Mouse (Mus musculus): Measurements from ENCODE around the gene R3hdm2.

R3hdm2 gene

DNA sequence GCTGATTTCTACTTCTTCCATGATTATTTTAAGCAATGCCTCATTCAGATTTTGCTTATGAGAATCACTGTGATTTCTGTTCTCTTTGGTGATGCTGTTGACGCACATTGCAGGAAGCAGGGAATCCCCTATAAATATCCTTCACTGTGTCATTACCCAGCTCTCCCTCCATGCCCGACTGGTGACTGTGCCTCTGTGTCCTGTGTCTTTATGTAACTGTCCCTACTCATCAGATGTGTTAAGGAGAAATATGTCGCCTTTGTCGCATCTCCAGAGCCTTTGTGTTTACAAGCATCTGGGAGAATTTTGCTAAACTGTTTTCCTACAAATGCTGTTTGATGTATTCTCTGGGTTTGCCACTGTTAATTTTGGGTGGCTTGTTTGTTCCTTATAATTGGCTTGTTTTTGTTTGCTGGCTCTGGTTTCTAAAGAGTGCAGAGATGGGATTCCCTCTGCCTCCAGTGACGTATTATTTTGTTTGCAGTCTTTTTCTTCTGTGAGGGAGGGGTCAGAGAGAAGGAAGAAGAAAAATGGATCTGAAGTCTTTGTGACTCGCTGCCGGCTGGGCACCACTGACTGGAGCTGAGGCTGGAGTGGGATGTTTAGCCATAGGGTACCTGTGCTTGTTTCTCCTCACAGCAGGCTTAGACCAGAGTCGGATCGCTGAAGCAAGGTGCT is 40.7 kb downstream of the R3hdm2 start:
- no peak for DNase-seq (ENCODE audit: extremely low read depth, insufficient read length, low spot score)

DNA sequence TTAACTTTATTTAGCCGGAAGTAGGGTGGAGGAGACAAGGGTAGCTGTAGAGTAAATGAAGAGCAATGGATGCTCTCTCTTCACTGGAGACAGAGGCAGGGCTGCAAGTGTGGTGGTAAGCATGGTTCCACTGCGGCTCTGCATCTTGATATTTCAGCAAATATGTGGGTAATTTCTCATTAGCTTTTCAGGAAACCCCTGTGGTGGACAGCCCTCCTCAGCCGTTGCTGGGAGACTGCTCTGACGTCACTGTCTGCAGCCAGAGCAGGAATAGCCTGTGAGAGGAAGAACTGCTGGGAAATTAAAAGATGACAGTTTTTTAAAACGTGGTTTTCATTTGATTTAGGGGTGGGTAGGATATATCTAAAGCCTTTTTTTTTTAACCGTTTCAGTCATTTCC is 41.9 kb downstream of the R3hdm2 start:
- DNase-seq (ENCODE audit: extremely low read depth, insufficient read length, low spot score), result no peak

DNA sequence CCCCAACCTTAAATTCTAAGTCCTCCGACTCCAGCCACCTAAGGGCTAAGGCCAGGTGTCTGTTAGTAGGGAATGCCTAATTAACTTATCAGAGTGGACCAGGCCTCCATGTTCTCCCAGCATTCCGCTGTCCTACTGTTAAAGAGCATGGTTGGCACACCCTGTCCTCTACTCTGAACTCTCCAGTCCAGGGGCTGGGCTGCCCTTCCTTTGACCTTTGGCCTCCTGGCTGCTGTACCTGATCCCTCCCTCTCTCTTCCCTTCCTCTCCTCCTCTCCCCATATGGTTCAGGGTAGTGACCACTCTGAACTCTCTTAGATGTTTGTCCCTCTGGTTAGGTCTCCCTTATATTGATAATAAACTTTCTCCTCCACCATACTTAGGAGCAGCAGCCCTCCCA is 45.7 kb downstream of the R3hdm2 start:
- no peak for DNase-seq (ENCODE audit: extremely low read depth, insufficient read length, low spot score)

DNA sequence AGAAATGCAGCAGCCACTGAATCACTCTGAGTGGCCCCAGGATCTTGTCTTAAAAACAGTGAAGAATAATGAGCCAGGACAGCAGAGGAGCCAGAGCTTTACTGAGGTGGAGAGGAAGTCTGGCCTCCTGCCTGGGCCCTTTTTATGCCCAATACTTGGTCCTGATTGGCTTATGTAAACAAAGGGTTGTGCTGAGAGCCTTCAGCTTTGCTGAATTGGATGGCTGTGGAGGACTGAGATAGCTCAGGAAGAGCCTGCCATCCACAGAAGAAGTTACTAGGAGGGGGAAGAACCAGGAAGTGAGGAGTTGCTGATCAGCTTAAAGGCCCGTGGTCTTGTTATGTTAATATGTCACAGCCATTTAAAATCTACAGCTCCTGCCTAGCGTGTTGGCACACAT is 46.5 kb downstream of the R3hdm2 start:
- no peak for DNase-seq (ENCODE audit: extremely low read depth, insufficient read length, low spot score)

DNA sequence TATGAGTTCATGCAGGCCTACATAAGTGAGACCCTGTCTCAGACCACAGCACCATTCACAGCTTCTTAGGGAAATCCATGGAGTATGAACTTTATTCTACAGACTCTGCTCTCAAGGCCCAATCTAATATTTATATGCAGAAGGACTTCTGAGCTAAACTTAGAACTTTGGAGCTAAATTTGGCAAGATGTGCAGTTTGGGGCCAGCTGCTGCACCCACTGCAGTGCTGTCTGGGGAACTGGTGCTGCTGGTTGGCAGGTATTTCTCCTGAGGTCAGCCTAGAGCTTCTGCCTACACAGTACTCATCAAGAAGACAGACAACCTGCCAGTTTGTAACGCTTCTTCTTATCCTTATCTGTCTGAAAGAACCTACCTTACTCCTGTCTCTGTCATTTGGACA is 47.0 kb downstream of the R3hdm2 start:
- no peak for DNase-seq (ENCODE audit: extremely low read depth, insufficient read length, low spot score)

DNA sequence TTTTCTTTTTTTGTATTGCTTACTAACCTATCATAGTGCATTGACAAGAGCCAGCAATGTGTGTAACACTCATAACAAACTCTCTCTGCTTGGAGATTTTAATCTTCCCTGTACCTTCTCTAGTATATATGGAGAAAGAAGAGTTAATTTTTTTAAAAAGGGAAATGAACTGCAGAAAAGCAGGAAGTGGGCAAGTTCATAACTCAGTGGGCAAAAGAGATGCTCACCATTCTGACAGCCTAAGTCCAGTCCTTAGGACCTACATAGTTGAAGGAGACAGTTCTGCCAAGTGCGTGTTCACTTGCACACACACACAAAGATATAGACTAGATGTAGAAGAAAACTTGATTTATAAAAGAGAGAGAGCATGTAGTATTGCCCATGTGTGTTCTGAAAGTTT is 47.9 kb downstream of the R3hdm2 start:
- DNase-seq (ENCODE audit: extremely low read depth, insufficient read length, low spot score), result no peak

DNA sequence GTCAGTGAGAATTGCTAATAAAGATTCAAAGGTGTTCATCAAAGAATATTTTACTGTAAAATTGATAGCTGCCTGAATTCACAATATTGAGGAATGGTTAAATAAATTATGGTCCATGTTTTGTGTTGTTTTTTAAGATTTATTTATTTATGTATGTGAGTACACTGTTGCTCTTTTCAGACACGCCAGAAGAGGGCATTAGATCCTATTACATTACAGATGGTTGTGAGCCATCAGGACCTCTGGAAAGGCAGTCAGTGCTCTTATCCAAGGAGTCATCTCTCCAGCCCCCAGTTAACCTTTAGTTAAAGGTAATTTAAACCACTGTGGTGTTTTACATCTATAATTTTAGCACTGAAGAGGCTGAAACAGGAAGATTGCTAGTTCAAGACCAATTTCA is 49.4 kb downstream of the R3hdm2 start:
- no peak for DNase-seq (ENCODE audit: extremely low read depth, insufficient read length, low spot score)

DNA sequence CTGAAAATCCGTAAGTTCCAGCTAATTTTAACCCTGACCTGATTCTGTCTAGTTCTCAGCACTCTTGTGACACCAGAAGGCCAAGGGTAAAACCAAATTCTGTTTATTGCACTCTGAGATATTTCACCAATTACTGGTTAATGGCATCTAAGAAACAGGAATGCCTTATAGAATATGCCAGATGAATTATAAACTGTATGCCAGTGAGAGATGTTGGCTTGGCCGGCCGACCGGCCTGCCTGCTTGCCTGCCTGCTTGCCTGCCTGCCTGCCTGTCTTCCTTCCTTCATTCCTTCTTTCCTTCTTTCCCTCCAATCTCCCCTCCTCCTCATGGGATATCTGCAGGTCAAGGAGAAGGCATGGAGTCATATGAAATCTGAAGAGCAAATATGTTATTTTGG is 52.3 kb downstream of the R3hdm2 start:
- DNase-seq (ENCODE audit: extremely low read depth, insufficient read length, low spot score), result no peak

DNA sequence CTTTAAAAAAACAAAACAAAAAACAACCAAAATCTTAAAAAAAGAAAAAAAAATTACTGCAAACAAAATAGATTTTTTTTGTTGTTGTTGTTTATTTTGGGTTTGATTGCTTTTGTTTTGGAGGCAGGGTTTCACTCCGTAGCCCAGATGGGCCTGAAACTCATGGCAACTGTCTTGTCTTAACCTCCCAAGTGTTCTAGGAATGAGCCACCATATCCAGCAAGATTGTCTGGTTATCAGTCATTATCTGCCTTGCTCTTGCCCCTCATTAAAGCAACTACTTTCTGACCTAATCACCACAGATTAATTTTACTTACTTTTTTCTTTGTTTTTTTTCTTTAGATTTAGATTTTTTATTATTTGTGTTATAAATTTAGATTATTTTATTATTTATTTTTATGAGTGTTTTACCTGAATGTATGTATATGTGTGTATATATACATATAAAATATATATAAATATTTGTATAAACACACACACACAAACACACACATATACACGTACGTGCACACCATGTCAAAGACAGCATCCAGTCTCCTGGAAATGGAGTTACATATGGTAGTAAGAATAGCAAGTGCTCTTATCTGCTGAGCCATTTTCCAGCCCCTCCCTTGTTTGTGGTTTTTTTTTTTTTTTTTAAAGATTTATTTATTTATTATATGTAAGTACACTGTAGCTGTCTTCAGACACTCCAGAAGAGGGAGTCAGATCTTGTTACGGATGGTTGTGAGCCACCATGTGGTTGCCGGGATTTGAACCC is 57.4 kb downstream of the R3hdm2 start:
- DNase-seq (ENCODE audit: extremely low read depth, insufficient read length, low spot score), result no peak

DNA sequence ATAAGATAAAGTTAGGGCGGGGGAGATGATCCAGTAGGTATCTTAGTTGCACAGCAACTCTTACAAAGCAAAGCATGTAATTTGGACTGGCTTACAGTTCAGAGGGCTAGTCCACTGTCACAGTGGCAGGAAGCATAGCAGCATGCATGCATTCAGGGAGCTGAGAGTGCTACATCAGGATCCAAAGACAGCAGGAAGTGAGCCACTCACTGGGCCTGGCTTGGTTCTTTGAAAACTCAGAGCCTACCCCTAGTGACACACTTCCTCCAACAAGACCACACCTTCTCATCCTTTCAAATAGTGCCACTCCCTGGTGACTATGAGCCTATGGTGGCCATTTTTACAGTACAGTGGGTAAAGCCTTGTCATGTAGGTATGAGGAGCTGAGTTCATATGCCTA is 73.6 kb downstream of the R3hdm2 start:
- DNase-seq (ENCODE audit: extremely low read depth, insufficient read length, low spot score), result no peak

DNA sequence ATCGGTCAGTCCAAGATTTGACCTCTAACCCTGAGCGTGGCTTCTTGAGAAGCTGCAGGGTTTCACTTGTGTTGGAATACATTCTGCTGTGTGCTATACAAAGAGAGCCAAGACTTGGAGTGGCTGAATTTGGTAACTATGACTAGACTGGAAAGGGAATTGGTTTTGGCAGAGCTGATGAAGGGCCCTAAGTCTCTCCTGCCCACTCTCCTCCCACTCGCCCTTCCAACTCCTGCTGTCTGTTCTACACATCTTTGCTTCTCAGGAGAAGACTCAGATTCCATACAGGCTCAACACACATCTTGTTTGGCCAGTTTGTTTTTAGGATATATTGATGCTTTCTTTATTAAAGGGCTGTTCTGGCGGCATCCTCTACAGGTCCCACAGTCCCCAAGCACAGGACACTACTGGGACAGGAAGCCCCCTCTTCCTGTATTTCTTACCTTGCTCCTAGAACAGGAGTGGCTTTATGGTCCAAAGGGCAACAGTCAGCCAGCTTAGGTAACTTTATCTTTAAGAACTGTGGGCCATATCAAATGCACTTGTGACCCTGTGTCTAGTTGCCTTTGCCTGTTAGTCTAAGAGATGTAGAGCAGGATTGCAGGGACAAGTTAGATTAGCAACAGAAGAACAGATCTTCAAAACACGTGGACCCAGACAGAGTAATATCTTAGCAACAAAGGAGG is 82.4 kb downstream of the R3hdm2 start:
- DNase-seq (ENCODE audit: extremely low read depth, insufficient read length, low spot score), result no peak

DNA sequence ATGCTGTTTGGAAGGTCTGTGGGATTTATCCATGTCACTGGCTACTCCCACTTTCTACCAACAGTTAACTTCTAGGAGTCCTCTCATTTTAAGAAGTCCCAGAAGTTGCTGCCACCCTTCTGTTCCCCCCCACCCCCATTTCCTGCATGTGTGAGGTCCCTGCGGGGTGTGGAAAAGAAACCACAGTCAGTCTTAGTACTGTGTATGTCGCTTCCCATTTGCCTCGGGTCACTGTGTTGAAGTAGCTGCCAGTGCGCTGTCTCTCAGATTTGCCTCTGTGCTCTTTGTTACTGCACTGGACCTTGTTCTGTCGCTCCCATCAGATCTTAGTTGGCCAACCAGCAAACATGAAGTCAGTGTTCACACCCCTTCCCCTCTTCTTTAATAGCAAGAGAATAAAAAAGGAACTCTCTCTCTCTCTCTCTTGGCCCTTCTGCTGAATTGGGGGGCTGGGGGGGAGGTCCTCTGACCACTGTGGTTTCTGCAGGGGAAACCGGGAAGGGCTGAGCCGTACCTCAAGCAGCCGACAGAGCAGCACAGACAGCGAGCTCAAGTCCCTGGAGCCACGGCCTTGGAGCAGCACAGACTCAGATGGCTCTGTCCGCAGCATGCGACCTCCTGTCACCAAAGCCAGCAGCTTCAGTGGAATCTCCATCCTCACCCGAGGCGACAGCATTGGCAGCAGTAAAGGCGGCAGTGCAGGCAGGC is 91.3 kb downstream of the R3hdm2 start:
- no peak for DNase-seq (ENCODE audit: extremely low read depth, insufficient read length, low spot score)

DNA sequence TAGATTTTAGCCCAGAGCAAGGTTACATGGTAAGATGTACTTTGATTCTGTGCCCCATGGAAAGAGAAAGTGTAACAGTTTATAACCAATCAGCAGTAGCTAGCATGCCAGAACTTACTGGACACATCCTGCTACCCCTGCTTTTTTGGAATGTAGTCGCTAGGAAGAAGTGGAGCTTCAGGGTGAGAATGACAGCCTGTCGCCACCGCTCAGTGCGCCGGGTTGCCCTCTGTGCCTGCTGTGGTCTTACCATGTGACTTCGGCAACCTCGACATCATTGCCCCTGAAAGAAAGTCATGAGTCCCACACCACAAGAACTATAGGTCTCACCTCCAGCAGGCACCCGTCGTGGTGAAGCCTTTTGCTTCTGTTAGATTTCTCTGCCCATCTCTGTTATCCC is 92.6 kb downstream of the R3hdm2 start:
- DNase-seq (ENCODE audit: extremely low read depth, insufficient read length, low spot score), result no peak

DNA sequence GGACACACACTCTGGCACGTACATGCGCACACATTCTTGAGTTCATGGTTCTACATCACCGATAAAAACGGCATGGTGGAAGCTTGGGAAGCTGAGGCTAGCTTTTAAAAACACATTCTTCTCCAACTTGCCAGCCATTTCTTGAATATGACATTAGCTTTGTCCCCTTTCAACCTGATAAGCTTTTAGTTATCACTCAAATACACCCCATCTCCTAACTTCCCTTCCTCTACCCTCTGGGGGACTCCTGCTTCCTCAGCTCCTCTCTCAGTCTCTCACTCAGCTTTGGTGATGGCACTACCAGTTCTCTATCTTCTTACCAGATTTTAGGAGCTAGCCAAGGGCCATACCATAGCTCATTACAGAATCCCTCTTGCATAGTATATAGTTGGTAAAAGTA is 95.0 kb downstream of the R3hdm2 start:
- no peak for DNase-seq (ENCODE audit: extremely low read depth, insufficient read length, low spot score)

DNA sequence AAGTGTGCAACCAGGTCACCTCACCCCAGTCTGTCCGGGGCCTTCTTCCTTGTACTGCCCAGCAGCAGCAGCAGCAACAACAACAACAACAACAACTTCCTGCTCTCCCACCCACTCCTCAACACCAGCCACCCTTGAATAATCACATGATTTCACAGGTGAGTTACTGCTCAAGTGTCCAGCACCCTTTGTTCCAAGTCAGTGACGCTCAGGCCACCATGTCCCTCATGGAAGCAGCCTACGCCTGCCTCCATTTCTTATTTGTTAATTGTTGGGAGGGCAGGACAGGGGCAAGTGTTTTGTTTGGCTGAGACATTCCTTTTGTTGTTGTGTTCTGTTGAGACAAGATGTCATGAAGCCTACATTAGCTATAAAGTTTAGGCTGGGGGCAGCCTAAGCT is 96.4 kb downstream of the R3hdm2 start:
- DNase-seq (ENCODE audit: extremely low read depth, insufficient read length, low spot score), result no peak

DNA sequence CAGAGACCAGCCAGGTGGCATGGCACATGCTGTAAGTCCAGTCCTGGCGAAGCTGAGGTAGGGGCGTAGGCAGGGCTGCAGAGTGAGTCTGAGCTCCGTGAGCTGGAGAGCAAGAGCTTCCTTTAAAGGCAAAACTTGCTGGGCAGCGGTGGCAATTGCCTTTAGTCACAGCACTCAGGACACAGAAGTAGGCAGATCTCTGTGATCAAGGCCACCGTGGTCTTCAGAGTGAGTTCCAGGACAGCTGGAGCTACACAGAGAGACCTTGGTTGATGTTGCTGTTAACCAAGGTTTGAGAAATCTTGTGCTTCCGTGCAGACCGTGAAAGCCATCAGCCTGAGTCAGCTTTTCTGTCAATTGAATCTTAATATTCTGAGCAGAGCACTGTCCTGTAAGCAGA is 97.2 kb downstream of the R3hdm2 start:
- DNase-seq (ENCODE audit: extremely low read depth, insufficient read length, low spot score), result no peak

DNA sequence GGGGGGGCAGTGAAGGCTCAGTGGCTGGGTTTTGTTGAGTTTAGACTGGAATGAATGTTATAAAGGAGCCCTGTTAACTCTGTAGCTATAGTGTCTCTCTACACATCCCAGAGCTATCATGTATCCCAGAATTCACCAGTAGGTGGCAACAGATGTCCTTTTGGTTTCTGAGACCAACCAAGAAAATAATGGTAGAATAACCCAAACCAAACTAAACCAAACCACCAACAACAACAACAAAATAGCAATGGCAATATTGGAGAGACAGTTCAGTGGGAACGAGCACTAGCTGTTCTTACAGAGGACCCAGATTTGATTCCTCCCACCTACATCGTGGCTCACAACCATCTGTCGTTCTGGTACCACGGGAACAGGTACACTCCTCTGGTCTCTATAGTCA is 99.0 kb downstream of the R3hdm2 start:
- no peak for DNase-seq (ENCODE audit: extremely low read depth, insufficient read length, low spot score)

DNA sequence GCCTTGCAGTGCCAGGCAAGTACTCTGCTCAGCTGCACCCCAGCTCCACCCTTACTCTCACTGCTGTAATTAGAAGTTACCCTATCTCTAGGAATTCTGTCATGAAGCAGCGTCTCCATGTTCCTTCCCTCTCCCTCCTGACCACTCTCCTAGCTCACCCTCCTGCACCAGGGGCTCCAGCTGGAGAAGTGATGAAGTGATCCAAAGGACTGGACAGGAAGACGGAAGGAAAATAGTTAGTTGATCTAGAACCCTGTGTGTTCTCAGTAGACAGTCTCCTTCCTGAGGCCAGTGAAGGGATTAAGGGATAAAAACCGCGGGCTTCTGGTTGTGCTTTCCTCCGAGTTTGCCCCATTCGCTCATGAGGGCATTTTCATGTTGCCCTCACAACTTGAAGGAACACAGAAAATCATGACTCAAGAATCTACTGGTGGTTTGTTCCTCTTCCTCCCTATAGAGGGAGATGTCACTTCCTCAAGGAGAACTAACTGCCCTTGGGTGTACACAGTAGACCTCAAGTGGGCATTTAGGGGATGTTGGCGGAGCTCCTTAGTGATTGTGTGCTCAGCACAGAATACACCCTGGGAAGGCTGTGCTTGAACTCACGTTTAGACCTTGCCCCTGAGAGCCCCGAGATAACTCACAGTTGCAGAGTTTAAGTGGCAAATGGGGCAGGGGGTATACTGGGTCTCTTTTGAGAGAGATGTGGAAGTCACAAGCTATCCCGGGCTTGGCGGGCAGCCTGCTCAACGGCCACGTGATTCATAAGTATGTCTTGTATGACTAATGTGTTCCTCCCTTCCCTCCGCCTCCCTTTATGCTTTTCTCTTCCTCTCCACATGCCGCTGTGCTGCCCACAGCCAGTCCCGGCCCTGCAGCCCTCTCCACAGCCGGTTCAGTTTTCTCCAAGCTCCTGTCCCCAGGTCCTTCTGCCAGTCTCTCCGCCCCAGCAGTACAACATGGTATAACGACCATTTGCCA is 101.0 kb downstream of the R3hdm2 start:
- DNase-seq (ENCODE audit: extremely low read depth, insufficient read length, low spot score), result peak; percentile 81

DNA sequence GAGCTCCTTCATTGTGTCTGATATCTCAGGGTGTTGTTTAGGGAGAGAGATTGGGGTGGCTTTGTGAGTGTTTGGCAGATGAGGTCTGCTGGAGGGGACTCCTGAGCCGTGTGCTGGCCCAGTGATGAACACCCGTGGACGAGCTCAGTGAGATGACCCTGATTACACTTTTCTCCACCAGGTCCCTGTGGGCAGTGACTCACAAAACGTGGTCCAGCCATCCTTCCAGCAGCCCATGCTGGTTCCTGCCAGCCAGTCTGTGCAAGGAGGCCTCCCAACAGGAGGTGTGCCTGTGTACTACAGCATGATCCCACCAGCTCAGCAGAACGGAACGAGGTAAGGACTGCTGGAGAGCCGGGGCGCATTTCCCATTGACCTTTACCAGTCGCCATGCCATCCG is 105.1 kb downstream of the R3hdm2 start:
- no peak for DNase-seq (ENCODE audit: extremely low read depth, insufficient read length, low spot score)

DNA sequence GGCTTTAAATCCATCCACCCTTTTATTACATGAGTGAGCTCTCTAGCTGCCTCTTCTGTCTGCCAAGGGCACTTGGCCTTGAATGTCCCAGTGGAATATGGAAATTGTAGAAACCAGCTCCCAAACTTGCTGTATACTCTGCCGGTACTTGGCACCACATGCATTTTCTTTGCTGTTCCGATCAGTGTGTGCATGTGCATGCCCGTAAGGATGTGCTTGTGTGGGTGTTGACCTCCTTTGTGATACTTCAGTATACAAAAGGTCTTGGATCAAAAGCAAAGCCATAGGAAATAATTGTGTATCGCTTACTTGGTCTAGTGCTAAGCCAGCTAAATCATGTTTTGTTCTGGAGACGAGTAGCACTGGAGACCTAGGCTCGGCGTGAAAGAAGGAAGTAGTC is 108.7 kb downstream of the R3hdm2 start:
- DNase-seq (ENCODE audit: extremely low read depth, insufficient read length, low spot score), result no peak
